Mouse (Mus musculus) thymus, postnatal 10 days (tissue): ENCODE measurements around the gene Atp6v0d1.

Experiments used
- DNase-seq, 2 experiments: peaks; one replicate each; pipeline ENCODE4 v3.0.0; 2021; ENCODE audit warnings: low spot score in 2 of 2

Atp6v0d1 gene

GRCm38 (mm10) chr8:105537011-105537677, 28.7 kb downstream of the Atp6v0d1 start:
- no peak for DNase-seq

- DNase-seq: no peak
Observed at GRCm38 (mm10) chr8:105536546-105536945, 29.3 kb downstream of the Atp6v0d1 start.

- peak; percentile 52 to 78 for DNase-seq
Observed at GRCm38 (mm10) chr8:105533892-105534329, 31.9 kb downstream of the Atp6v0d1 start.

GRCm38 (mm10) chr8:105533439-105533838, 32.4 kb downstream of the Atp6v0d1 start:
- DNase-seq: no peak

- DNase-seq: peak; percentile 13 to 70
Observed at GRCm38 (mm10) chr8:105531774-105532173, 34.1 kb downstream of the Atp6v0d1 start.

- no peak for DNase-seq
Observed at GRCm38 (mm10) chr8:105529271-105529670, 36.6 kb downstream of the Atp6v0d1 start.

- DNase-seq: no peak
Observed at GRCm38 (mm10) chr8:105528206-105528605, 37.6 kb downstream of the Atp6v0d1 start.

GRCm38 (mm10) chr8:105527110-105527509, 38.7 kb downstream of the Atp6v0d1 start:
- no peak for DNase-seq

- no peak for DNase-seq
Observed at GRCm38 (mm10) chr8:105522890-105523289, 43.0 kb downstream of the Atp6v0d1 start.

GRCm38 (mm10) chr8:105521995-105522769, 43.7 kb downstream of the Atp6v0d1 start:
- DNase-seq: no peak

- no peak for DNase-seq
Observed at GRCm38 (mm10) chr8:105521061-105521460, 44.8 kb downstream of the Atp6v0d1 start.

GRCm38 (mm10) chr8:105520521-105520920, 45.3 kb downstream of the Atp6v0d1 start:
- no peak for DNase-seq

- no peak for DNase-seq
Observed at GRCm38 (mm10) chr8:105519591-105519990, 46.3 kb downstream of the Atp6v0d1 start.

- DNase-seq: peak in 1 of 2 experiments; percentile 29
Observed at GRCm38 (mm10) chr8:105518436-105519313, 47.2 kb downstream of the Atp6v0d1 start, which contains the start of gene Hsd11b2. Gene Hsd11b2, plus strand, starts transcription at chr8:105518755.

GRCm38 (mm10) chr8:105517346-105517745, 48.5 kb downstream of the Atp6v0d1 start:
- DNase-seq: no peak

- DNase-seq: peak; percentile 35 to 73
Observed at GRCm38 (mm10) chr8:105516018-105516645, 49.7 kb downstream of the Atp6v0d1 start.

GRCm38 (mm10) chr8:105514656-105515055, 51.2 kb downstream of the Atp6v0d1 start:
- DNase-seq: no peak

GRCm38 (mm10) chr8:105514194-105514593, 51.7 kb downstream of the Atp6v0d1 start:
- DNase-seq: no peak

GRCm38 (mm10) chr8:105509997-105510735, 55.7 kb downstream of the Atp6v0d1 start:
- DNase-seq: no peak

- DNase-seq: no peak
Observed at GRCm38 (mm10) chr8:105508758-105509157, 57.1 kb downstream of the Atp6v0d1 start.

- DNase-seq: no peak
Observed at GRCm38 (mm10) chr8:105506977-105507376, 58.9 kb downstream of the Atp6v0d1 start.
